ENCODE assay signal across 8 mouse cellular contexts in genomic region chr4:137722692-137723427, GRCm38 (mm10). TPM values are rescaled to one million over a fixed set of nuclear protein-coding genes. Genes with fewer than 3 reads are reported as not detected.
DNase-seq lines count a peak whose midpoint lies in the region; ATAC-seq and TF ChIP-seq lines count a peak whose summit lies in the region.

No protein-coding gene starts in this region.

- no peaks in the 10 kb centered on the region for H3K9me3 ChIP-seq in kidney, embryonic 14.5 days (ENCODE audit: control insufficient read depth, low read length)
- no peaks in the 10 kb centered on the region for H3K9me3 ChIP-seq in hindbrain, postnatal 0 days (ENCODE audit: low read length)

- peaks cover 14% of the 10 kb centered on the region for H3K4me1 ChIP-seq in kidney, embryonic 14.5 days (ENCODE audit: control insufficient read depth, insufficient read depth, low read length)
- H3K4me1 ChIP-seq in hindbrain, postnatal 0 days (ENCODE audit: insufficient read depth, low read length), result peaks cover 9% of the 10 kb centered on the region

- H3K27ac ChIP-seq in kidney, embryonic 14.5 days (ENCODE audit: low read depth, low read length), result no peak overlapping the region
- H3K27ac ChIP-seq in hindbrain, postnatal 0 days, result no peak overlapping the region

- no peak overlapping the region for H3K4me3 ChIP-seq in kidney, embryonic 14.5 days (ENCODE audit: low read length)
- no peak overlapping the region for H3K4me3 ChIP-seq in hindbrain, postnatal 0 days (ENCODE audit: low read length)

- no peak overlapping the region for H3K4me2 ChIP-seq in kidney, embryonic 14.5 days (replicated peaks; ENCODE audit: low read depth, low read length)
- no peak overlapping the region for H3K4me2 ChIP-seq in hindbrain, postnatal 0 days (ENCODE audit: low read depth, low read length)

- peaks cover 11% of the 10 kb centered on the region; the same call in 1 of the 2 replicates for H3K27me3 ChIP-seq in kidney, embryonic 14.5 days (ENCODE audit: control insufficient read depth, insufficient read depth, low read length)
- no peaks in the 10 kb centered on the region for H3K27me3 ChIP-seq in hindbrain, postnatal 0 days (ENCODE audit: insufficient read depth, low read length)

- no peaks in the 10 kb centered on the region for H3K36me3 ChIP-seq in kidney, embryonic 14.5 days (ENCODE audit: control insufficient read depth, insufficient read depth, low read length)
- no peaks in the 10 kb centered on the region; the same call in none of the 2 replicates for H3K36me3 ChIP-seq in hindbrain, postnatal 0 days (ENCODE audit: insufficient read depth, low read length)

- H3K9ac ChIP-seq in kidney, embryonic 14.5 days (ENCODE audit: low read depth, low read length), result no peak overlapping the region
- no peak overlapping the region for H3K9ac ChIP-seq in hindbrain, postnatal 0 days (replicated peaks; ENCODE audit: low read length)

- intact Hi-C loops in left cerebral cortex, postnatal 10 days (cut with DNase I), result loop anchor here (2.0 kb wide), 1 partner anchor 42 kb away; no protein-coding TSS in a partner anchor

- 27% methylated on average over 12 of the region's 12 CpGs for WGBS in kidney, embryonic 14.5 days
- WGBS in hindbrain, postnatal 0 days, result 30% methylated on average over 12 of the region's 12 CpGs

- no peak for ATAC-seq in kidney, embryonic 14.5 days (ENCODE audit: low FRiP score, low TSS enrichment)
- ATAC-seq in hindbrain, postnatal 0 days, result peak; percentile 53; the same call in 1 of the 2 replicates

- peak; percentile 63 for DNase-seq in kidney, adult 11 months
- DNase-seq in cerebellum, postnatal 25 days, result peak; percentile 84 to 88
- peak; percentile 77 for DNase-seq in frontal cortex, postnatal 25 days (ENCODE audit: low spot score in 2 of 2)
- DNase-seq in hindbrain, postnatal 0 days (ENCODE audit: low spot score), result peak; percentile 91
- peak; percentile 73 to 83 for DNase-seq in left cerebral cortex, postnatal 10 days (ENCODE audit: extremely low spot score in 1 of 2, low spot score in 2 of 2)
- DNase-seq in mesoderm, embryonic 11.5 days (ENCODE audit: low read depth, low spot score), result peak; percentile 82
- DNase-seq in skeletal muscle tissue, adult 2 months (ENCODE audit: low read depth, low spot score), result peak; percentile 48

- TF ChIP-seq CTCF in hindbrain, postnatal 0 days (IDR thresholded peaks at IDR 0.05; ENCODE audit: low read depth), result peak; percentile 98

RNA-seq across cellular contexts. Expression of gene Rap1gap, which starts 58.3 kb away (rescaled TPM):
- 6.6 and 10.3 TPM in 2 replicates for polyA plus RNA-seq in kidney, embryonic 14.5 days (2014; fragmentation: Nextera tagmentation; extraction: Ambion mirVana)
- 277 and 282 TPM in 2 replicates for total RNA-seq in hindbrain, postnatal 0 days (2014; rRNA removed)
- 105 and 110 TPM in 2 replicates for polyA plus RNA-seq in hindbrain, postnatal 0 days (2015; fragmentation: Nextera tagmentation; extraction: Ambion mirVana)
- total RNA-seq in left cerebral cortex, postnatal 10 days (2021), result 100 to 1,000 TPM; 228 to 242 TPM
